Mouse (Mus musculus) kidney, adult 8-10 months (tissue): Measurements from ENCODE around the gene Acoxl.
A peak's percentile ranks its signal among the peaks of the same experiment; 100 is the strongest.

Experiments
- DNase-seq, 2 experiments: peaks; one replicate each; pipeline ENCODE4 v3.0.0; 2022

Acoxl gene

DNA sequence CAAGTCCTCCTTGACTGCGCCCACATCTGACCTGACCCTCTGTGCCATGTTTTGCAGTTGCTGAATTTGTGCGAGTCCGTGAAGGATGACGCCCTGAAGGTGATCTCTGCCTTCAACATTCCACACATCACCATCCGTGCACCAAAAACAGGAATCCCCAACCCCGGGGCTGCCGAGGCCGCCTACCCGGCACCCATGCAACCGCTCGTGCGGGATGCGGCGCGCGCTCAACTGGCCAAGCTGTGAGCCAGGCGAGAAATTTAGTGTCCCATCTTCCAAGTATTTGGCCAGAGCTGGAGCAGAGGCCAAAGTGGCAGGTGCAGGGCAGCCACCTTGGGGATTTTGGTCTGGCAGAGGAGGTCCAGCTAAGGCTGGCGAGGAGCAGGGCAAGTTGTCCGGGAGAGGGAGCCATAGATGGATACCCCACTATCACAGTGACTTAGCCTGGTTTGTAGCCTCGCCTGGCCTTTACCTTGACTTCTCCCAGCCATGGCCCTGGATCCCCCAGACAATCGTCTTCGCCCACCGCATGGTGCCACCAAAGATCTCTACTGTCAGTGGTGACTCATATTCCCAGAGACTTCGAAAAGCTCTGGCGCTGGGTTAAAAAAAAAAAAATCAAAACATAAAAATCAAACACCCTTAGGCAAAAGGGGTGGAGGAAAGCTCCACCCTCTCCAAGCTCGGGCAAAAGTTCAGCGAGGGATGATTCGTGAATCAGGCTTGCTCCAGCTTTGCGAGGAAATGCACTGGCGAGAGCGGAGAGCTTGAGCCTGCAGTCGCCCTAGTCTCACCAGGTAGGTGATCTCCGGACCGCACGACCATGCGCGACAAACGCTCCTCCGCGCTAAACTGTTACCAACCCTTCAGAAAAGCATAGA lies 284.5 kb downstream of the Acoxl start:
- peak in 1 of 2 experiments; percentile 41 for DNase-seq

DNA sequence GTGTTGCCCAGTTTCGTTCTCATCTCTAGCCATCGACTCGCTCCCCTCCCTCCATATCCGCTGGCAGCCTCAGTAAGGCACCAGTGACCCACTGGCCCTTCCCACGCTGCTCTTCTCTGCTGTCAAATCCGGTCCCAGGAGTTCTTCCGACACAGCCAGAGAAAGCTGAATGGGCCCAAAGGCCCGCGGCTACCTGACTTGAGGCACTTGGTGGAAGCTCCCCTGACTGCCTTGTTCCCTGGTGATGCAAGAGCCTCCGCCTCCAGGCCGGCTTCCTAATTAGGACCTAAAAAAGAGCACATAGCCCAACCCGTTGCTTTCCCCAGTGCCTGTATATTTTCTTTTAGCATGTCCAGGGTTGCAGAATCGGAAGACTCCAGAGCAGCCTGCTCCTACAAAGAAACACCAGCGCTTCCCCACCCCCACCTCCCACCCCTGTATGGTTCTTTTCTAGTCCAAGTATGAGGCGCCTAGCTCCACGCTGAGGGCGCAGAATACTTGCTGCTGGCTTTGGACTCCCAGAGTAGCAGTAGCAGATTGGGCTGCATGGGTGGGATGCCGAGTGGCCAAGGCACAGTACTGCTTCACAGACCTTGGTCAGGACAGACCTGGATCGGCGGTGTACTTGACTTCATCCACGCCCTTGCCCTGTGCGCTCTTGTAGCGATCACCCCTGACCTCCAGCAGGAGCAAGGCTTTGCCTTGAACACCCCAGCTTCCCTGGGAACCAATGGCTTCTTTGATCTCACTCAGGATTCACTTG lies 285.4 kb downstream of the Acoxl start:
- no peak for DNase-seq

DNA sequence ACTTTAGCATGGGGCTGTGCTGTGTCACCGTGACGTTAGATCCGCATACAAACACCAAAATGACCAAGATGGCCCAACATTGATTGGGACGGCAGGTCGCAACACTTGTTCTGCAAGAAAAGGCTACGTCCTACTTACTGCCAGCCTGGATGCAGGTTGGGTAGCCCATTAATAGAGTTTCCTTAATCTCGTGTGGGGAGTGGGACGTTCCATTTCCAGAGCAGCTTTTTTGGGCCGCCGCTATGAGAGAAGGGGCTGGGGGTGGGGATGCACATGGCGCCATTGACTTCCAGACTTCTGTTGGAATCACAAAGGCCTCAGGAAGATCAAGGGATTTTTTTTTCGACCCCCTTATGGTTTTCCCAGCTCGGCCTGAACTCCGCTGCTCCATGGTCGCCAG lies 286.0 kb downstream of the Acoxl start:
- DNase-seq: no peak

GRCm38 (mm10) chr2:128125635-128126470 lies 287.2 kb downstream of the Acoxl start, which contains the start of gene Bcl2l11:
Bcl2l11 (plus strand) TSS chr2:128126038.
- DNase-seq: peak; percentile 95 to 96

DNA sequence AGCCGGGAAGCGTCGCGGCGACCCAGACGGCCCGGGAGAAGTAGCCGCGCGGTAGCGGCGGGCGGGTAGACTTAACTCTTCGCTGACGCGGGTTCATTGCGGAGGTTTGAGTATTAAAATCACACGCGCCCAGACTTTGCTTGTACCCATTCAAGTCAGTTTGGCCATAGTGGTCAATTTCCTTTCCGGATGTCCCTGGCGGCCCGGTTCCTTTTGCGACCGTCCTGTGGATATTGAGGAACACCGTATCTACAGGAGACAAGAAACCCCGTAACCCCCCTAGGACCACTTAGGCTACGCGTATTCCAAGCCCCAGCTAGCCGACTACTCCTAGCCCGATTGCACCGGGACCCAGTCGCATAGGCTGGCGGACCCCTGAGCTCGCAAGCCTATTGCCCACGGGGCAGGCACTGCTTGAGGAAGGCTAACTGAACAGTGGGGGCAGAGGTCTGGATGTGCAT lies 287.9 kb downstream of the Acoxl start:
- DNase-seq: no peak

- DNase-seq: peak; percentile 95 to 96
These were observed 288.5 kb downstream of the Acoxl start for GRCm38 (mm10) chr2:128127121-128127671.

GRCm38 (mm10) chr2:128127691-128128292 lies 289.1 kb downstream of the Acoxl start:
- DNase-seq: peak; percentile 80 to 82

DNA sequence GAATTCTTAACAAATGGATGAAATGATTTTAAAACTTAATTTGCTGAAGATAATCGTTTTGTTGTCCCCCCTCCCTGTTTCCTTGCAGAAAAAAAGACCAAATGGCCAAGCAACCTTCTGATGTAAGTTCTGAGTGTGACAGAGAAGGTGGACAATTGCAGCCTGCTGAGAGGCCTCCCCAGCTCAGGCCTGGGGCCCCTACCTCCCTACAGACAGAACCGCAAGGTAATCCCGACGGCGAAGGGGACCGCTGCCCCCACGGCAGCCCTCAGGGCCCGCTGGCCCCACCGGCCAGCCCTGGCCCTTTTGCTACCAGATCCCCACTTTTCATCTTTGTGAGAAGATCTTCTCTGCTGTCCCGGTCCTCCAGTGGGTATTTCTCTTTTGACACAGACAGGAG lies 289.9 kb downstream of the Acoxl start:
- no peak for DNase-seq

- DNase-seq: no peak
These were observed 292.8 kb downstream of the Acoxl start for GRCm38 (mm10) chr2:128131503-128131902.

- DNase-seq: no peak
These were observed 294.0 kb downstream of the Acoxl start for GRCm38 (mm10) chr2:128132635-128133034.

DNA sequence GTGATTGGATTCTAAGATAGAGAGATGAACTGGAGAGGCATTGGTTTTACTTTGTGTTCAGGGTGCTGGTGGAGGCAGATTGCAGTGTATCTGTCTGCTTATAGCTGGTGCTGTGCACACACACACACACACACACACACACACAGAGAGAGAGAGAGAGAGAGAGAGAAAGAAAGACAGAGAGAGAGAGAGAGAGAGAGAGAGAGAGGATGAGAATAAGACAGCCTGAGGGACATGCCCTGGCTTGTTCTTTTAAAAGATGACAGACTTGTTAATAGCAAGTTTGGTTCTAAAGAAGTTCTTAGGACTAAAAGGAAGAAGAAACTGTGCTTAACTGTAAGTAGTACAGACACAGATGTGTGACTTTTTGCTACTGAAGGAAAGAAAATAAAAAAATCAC lies 295.2 kb downstream of the Acoxl start:
- no peak for DNase-seq

GRCm38 (mm10) chr2:128134474-128134873 lies 295.8 kb downstream of the Acoxl start:
- no peak for DNase-seq

- DNase-seq: no peak
These were observed 296.3 kb downstream of the Acoxl start for GRCm38 (mm10) chr2:128134948-128135347.

GRCm38 (mm10) chr2:128136769-128137433 lies 298.2 kb downstream of the Acoxl start:
- no peak for DNase-seq

GRCm38 (mm10) chr2:128137480-128138276 lies 299.0 kb downstream of the Acoxl start:
- DNase-seq: no peak

GRCm38 (mm10) chr2:128138924-128139323 lies 300.2 kb downstream of the Acoxl start:
- DNase-seq: no peak

GRCm38 (mm10) chr2:128139781-128140180 lies 301.1 kb downstream of the Acoxl start:
- DNase-seq: peak; percentile 42 to 59

- DNase-seq: no peak
These were observed 301.5 kb downstream of the Acoxl start for GRCm38 (mm10) chr2:128140183-128140582.

- DNase-seq: no peak
These were observed 305.3 kb downstream of the Acoxl start for GRCm38 (mm10) chr2:128143992-128144391.

DNA sequence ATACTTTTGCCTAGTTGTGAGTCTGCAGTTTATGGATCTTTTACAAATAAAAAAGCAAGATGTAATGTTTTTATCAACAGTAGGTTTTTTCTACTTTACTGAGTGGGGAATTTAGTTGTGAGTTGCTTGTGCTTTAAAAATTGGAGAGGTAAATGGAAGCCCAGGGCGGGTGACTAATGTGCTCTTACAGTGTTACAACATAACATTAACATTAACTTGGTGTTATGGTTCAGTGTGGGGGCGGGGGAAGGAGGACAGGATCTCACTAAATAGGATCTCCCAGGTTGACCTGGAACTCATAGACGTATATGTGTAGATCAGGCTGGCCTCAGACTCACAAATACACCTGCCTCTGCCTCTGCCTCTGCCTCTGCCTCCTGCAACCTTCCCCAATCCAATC lies 306.8 kb downstream of the Acoxl start:
- DNase-seq: no peak

- no peak for DNase-seq
These were observed 310.9 kb downstream of the Acoxl start for GRCm38 (mm10) chr2:128149596-128149995.
